Mouse (Mus musculus) thymus, postnatal 10 days (tissue): ENCODE results near the gene Vmn1r41.

Experiments used
- DNase-seq, 2 experiments: peaks; one replicate each; pipeline ENCODE4 v3.0.0; 2021; ENCODE audit warnings: low spot score in 2 of 2

Gene Vmn1r41

DNA sequence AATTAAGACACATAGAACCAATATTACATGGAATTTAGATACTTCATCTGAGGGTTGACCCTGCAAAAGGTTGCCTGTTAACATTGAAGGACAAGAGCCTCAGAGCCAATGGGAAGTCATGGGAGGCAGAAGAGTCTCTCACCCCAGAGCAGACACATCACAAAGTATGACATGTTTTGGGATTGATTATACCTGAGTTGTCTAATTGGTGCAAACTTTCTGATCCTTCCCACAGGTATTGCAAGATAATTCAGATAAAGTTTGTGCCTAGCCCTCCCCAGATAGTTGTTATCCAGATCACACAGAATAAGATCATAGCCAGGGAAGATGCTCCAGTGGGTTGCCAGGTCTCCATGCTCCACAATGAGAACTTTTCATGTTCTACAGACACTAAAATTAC, at the start of gene Vmn1r41:
Gene Vmn1r41, plus strand, starts transcription at position 301 of the 400 bp plus-strand sequence.
- no peak for DNase-seq

DNA sequence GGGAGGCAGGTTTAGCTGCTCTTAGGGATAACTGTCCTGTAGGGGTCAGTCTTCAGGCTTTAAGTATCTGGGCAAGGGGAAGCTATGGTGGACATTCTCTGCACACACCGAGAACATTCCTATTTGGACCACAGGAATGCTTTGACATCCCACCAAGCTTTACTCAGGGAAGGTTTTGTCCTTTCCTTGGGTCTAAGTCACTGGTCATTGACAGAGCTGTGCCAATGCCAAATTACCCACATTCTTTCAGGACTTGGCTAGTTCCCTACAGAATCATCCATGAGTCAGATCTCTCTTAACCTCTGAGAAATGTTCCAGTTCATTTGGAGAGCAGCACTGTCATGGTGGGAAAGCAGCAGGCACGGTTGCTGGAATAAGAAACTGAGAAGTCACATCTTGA, 33.9 kb upstream of the Vmn1r41 start:
- DNase-seq = no peak

DNA sequence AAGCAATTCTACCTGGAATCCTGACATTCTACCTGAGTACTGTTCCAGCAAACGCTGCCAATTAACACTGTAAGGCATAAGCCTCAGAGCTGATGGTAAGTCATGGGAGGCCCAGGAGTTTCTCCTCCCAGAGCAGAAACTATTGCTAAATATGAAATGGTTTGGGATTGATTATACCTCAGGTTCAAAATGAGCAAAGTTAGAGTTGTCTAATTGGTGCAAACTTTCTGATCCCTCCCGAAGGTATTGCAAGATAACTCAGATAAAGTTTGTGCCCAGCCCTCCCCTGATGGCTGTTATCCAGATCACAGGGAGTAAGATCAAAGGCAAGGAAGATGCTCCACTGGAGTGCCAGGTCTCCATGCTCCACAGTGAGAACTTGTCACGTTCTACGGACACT, 33.3 kb upstream of the Vmn1r41 start, which contains the start of gene Vmn1r40:
Gene Vmn1r40, plus strand, starts transcription at position 301 of the 400 bp plus-strand sequence.
- no peak for DNase-seq

DNA sequence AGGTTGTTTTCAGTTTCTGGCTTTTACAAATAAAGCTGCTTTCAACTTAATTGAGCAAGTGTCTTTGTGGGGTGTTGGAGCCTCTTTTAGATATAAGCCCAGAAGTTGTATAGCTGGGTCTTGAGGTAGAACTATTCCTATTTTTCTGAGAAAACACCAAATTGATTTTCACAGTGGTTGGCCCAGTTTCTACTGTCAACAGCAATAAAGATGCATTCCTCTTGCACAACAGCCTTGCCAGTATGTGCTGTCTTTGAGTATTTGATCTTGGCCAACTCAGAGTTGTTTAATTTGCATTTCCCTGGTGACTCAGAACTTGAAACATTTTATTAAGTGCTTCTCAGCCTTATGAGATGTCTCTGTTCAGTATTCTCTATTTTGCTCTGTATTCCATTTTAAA, 22.5 kb upstream of the Vmn1r41 start:
- no peak for DNase-seq

DNA sequence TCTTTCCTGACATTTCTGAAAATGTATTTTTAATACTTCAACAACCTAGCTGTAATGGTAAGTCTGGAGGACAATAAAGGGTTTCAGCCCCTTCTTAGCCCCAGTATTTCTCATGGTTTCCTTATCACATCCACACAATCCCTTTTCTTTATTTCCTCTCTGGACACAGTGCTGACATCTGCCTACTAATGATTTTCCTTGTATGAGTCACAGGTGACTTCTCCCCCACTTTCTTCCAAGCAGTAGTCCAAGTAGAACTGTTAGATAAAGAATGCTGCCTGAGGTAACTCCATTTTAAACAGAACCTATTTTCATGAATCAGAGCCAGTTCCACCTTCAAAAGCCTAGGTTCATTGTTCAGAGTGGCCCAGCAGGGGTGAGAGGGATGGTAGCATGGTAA, 2.2 kb downstream of the Vmn1r41 start:
- DNase-seq = no peak

DNA sequence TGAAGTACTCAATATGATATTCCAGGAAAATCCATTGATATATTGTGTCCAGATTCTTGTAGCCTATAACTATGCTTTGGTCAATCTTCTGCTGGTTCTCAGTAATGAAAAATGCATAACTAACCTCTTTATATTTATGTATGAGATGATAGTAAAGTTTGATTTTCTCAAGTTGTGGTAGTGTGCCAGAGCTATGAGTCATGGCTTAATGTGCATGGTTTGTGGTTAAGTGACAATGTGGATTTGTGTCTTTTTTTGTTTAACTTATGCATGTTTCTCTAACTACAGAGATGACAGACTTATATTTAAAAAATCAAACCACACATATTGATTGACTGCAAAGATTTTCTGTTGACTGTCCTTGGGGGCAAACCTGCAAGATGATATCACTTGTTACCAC, 49.7 kb downstream of the Vmn1r41 start:
- no peak for DNase-seq
